Mouse (Mus musculus): ENCODE measurements around the gene Fhdc1.

Fhdc1 gene

DNA sequence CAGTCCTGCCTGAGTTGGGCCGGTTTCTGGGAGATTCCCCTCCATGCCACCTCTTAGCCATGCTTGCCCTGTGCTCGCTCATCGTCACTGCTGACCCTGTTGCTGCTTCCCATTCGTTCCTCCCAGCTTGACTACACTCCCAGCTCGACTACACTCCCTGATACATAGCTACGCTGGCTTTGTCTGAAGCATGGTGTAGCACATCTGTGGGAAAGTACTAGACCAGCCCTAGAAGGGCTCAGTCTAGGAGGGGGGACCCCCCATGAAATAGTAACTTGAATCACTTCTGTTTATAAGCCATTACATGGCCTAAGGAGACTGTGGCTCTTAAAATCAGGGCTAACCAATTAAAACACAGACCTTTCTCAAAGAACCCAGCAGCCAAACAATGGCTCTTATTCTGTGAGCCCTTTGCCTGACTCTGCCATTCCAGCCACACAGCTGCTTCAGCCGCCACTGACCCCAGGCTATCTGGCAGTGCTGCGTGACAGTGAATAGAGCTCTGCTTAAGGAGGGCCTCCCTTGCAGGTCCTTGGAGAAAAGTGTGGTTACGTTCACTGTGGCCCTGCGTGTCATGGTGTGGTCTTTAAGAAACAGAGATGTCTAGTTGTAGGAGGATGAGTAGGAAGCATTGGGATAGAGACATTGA is 47.3 kb downstream of the Fhdc1 start:
- no peak for DNase-seq (ENCODE audit: low spot score)

DNA sequence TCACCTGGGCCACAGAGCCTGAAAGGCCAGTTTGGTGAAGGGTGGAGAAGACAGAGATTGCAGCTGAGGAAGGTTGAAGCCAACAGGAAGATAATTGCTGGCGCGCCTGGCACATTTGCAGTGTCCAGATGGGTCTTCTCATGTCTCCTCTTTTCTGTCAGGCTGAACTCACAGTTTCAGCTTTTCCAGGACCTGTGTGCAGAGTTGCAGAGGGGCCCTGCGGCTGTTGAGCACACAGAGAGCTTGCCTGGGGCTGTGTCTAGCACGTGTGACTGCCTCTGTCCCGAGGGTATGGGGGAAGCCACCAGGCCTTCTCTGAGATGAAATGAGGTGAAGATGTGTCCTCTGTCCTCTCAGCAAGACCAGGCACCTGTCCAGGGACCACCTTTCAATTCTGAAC is 49.0 kb downstream of the Fhdc1 start:
- DNase-seq (ENCODE audit: low spot score), result no peak

GRCm38 (mm10) chr3:84430152-84430551 is 50.1 kb downstream of the Fhdc1 start:
- no peak for DNase-seq (ENCODE audit: low spot score)

DNA sequence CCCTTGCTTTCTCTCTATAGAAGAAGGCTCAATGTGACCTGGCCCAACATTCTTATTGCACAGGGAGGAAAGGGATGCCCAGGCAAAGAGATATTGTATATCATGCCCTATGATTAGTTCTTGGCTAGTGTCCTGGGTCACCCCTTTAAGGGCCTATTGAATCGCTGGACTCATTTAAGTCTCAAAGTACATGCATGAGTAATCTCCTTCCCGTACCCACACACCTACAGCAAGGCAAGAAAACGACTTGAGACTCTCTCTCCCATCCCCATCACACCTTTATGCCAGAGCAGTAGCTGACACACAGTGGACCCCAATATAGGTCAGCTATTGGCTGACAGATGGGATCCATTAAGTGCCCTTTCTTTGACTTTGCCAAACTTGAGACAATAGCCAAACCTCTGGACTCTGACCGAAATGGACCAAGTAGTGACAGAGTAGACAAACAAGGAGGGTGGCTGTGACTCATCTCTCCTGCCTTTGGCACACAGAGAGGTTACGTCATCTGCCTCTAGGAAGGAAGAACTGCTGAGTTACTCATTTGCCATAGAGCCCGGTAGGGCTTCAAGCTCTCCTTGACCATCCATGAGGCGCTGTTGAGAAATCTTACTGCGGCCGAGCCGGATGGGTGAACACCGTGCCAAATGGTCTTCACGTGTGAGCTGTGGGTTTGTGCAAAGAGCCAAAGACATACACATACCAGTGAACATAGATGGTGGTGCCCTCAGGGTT is 51.1 kb downstream of the Fhdc1 start:
- no peak for DNase-seq (ENCODE audit: low spot score)

DNA sequence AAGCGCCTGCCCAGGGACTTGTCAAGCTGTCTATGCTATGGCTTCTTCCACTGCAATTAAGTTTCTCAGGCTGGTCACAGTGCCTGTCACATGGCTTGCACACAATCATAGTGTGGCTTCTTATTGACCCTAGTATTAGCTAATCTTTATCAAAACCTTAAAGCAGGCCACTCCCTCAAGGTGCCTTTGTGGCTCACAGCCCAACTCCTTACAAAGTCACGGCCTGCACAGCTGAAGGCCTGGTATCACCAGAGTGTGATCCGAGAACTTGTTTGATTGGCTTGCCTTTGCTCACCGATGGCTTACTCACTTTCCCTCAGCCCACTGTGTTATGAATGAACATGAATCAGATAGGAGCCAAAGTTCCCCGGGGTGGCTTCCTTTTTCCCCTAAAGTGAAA is 52.5 kb downstream of the Fhdc1 start:
- no peak for DNase-seq (ENCODE audit: low spot score)

GRCm38 (mm10) chr3:84422340-84422739 is 57.9 kb downstream of the Fhdc1 start:
- no peak for DNase-seq (ENCODE audit: low spot score)

DNA sequence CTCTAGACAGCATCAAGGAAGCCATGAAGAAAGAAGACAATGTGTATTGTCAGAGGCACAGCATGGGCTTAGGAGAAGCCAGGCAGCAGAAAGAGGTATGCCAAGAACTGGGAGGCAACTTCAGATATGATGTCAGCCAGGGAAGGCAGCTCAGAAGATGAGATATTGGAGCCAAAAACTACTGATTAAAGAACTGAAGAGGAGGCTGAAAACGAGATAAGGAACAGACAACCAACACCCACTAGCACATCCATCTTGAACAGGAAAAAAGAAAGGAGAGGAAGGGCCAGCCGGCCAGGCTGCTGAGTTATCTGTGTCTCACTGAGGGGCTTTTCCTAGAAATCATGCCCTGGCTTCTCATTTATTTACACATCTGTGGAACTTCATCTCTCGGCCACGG is 66.4 kb downstream of the Fhdc1 start:
- DNase-seq (ENCODE audit: low spot score), result no peak

- DNase-seq (ENCODE audit: low spot score), result no peak
Measured at GRCm38 (mm10) chr3:84412920-84413319, 67.3 kb downstream of the Fhdc1 start.

GRCm38 (mm10) chr3:84409474-84409862 is 70.8 kb downstream of the Fhdc1 start:
- no peak for DNase-seq (ENCODE audit: low spot score)

DNA sequence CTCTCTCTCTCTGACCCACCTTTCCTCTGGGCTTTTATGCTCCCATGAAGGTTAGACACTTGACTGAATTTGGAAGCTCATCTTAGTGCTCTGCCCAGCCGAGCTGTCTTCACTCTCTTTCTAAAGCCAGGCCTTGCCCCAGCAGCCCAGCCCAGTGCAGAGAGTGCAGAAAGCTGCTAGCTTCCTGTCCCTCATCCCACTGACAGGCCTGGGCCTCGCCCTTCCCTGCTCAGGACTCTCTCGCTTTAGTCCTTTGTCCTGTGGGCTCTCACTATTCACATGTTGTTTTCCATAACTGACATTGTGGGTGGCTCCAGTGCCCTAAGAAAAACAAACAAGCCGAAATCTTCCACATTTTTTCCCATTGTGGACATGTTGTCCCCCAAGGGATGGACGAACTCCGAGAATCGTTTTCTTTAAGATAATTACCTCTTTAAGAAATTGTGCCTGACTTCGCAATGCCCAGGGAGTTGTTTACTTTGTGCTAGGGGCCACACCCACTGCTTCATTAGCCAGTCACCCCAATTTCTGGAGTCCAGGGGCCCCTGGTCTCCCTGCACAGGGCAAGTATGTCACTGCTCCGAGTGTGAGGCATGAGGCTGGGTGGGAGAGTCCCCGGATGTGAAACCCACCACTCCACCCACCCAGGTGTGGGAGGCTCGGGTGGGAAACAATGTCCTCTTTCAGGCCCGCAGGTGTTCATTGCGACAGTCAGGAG is 71.3 kb downstream of the Fhdc1 start:
- DNase-seq (ENCODE audit: low spot score), result no peak

- DNase-seq (ENCODE audit: low spot score), result no peak
Measured at GRCm38 (mm10) chr3:84405523-84405922, 74.7 kb downstream of the Fhdc1 start.

DNA sequence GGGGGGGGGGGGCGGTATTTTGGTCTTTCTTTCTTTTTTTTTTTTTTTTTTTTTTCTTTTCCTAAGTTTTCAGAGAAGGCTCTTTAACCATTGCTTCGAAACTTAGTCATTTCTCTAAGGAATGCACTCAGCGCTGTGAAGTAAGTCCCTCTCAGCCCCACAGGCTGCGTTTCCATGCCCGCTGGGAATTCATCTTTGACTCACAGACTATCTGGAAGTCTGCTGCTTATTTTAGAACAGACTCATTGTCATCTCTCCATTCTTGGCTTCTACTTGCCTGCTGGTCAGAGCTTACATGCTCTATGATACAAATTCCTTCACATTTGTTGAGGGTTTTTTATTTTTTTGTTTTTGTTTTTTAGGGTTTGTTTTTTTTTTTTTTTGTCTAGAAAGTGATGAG is 76.8 kb downstream of the Fhdc1 start:
- no peak for DNase-seq (ENCODE audit: low spot score)

DNA sequence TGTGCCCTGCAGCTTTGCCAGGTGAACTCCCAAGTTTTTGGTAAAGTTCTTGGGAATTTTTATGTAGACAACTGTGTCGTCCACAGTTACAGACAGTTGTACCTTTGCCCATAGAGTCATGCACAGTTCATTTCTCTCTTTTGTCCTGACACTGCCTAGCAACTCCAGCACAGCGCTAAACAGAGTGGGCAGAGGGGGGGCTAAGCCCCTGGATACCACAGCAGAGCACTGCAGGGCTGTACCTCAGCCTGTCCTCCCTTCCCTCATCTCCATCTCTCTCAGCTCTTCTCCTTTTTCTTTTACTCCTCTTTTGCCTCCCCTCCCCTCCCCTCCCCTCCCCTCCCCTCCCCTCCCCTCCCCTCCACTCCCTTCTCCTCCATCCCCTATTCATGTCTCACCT is 77.5 kb downstream of the Fhdc1 start:
- no peak for DNase-seq (ENCODE audit: low spot score)

GRCm38 (mm10) chr3:84397976-84398375 is 82.3 kb downstream of the Fhdc1 start:
- no peak for DNase-seq (ENCODE audit: low spot score)

GRCm38 (mm10) chr3:84396240-84396639 is 84.0 kb downstream of the Fhdc1 start:
- no peak for DNase-seq (ENCODE audit: low spot score)

GRCm38 (mm10) chr3:84395840-84396239 is 84.4 kb downstream of the Fhdc1 start:
- DNase-seq (ENCODE audit: low spot score), result no peak

DNA sequence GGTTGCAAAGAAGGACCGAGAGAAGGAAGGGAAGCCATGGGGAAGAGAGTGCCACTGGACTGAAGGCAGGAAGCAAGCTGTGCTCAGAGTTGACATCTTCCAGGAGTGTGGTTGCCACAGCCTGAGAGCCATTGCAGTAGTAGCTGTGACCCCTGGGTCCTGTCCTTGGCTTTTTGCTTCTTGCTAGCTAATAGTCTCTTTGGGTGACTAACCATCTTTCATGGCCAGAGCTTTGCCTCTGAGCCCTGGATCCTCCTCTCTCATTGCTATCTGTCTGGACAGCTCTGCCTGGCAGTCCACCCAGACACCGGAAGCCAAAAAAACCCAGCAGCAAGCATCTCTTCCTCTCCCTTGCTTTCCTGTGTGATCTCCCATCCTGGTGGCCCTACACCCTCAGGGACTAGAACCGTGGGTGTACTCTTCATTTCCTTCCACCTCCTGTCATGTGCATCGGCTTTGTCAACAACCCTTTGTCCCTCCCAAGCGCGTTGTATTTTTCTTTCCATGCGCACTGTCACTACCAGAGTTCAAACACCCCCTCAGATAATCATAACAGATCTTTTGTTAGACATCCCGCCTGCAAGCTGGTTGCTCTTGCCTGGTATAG is 85.3 kb downstream of the Fhdc1 start:
- no peak for DNase-seq (ENCODE audit: low spot score)

Data from testis, postnatal 14 days (tissue).